ENCODE assay signal across 14 mouse cellular contexts in the genomic region with DNA sequence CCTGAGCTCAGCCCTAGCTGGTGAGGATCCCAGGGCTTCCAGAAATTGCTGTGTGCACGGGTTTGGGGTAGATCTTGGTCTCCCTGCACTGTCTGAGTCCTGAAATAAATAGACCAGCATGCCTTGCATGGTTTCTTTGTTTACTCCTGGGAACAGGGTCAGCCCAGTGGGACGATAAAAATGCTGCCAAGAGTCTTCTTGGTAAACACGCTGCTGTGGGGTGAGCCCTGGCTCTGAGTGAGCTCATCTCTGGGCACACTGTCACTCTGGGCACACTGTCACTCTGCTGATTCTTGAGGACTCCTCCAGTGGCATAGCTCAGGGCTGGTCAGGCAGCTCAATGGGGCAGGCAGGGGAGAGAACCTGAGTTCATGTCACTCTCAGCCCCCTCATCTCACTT. TPM values are rescaled to one million over a fixed set of nuclear protein-coding genes. Genes with fewer than 3 reads are reported as not detected.
DNase-seq lines count a peak whose midpoint lies in the region; ATAC-seq and TF ChIP-seq lines count a peak whose summit lies in the region.
"Had no signal": no experiment of that assay in that cellular context is flagged by ENCODE, and none has a peak within 500 bp of the region (broad histone marks: within the 10 kb centered on the region; RNA-seq: fewer than 3 reads in every experiment).

No protein-coding gene starts in this region.

- intact Hi-C loops in left cerebral cortex, adult 2 months (cut with DNase I) = loop anchor here (5.0 kb wide), 1 partner anchor 259 kb away; no protein-coding TSS in a partner anchor

- H3K4me3 ChIP-seq in left cerebral cortex, adult 2 months = no peak overlapping the region
- H3K4me3 ChIP-seq: forebrain, embryonic 12.5 days; liver, embryonic 13.5 days; megakaryocyte, embryonic 14.5 days had no signal

- peak overlapping the region; percentile 65 for H3K27ac ChIP-seq in left cerebral cortex, adult 2 months
- H3K27ac ChIP-seq: forebrain, embryonic 12.5 days; kidney, postnatal 0 days; liver, embryonic 13.5 days had no signal

- TF ChIP-seq CTCF in left cerebral cortex, adult 2 months (IDR thresholded peaks at IDR 0.05) = no peak

- ATAC-seq in inflammation-experienced regulatory T-cells, adult 6 months = no peak

- peak; percentile 52 for DNase-seq in gastrocnemius, postnatal 25 days
- DNase-seq in gastrocnemius, postnatal 4 days (ENCODE audit: low spot score in 2 of 2) = no peak
- no peak for DNase-seq in left cerebral cortex, adult 2 months (ENCODE audit: extremely low spot score in 1 of 2, low spot score in 2 of 2)
- DNase-seq in left cerebral cortex, adult 8-10 months (ENCODE audit: low spot score in 2 of 2) = no peak
- DNase-seq in brain, adult 2 months (ENCODE audit: low read depth, low spot score) = peak; percentile 79
- DNase-seq in cerebellum, postnatal 14 days = peak; percentile 22 to 30
- no peak for DNase-seq in urinary bladder, adult 18-20 months (ENCODE audit: low spot score in 2 of 2)
- DNase-seq: liver, embryonic 13.5 days; right cerebral cortex, adult 18-20 months; thymus, adult 2 months had no signal

RNA-seq across cellular contexts. Expression of gene Afap1, which starts 36.9 kb away (rescaled TPM):
- total RNA-seq in gastrocnemius, postnatal 25 days (2021) = 1 to 10 TPM; 7.8 to 8.1 TPM
- total RNA-seq in gastrocnemius, postnatal 4 days (2021) = 10 to 100 TPM; 44.5 to 48.0 TPM
- 10 to 100 TPM; 28.8 to 31.5 TPM for total RNA-seq in left cerebral cortex, adult 2 months (2021)
- total RNA-seq in left cerebral cortex, adult 8-10 months (2022) = 10 to 100 TPM; 26.8 to 30.0 (median 29.3) TPM
- polyA plus RNA-seq in inflammation-experienced regulatory T-cells, adult 6 months (2017; shearing (Covaris generic)) = 1 to 10 TPM; 1.4 to 8.0 (median 7.3) TPM

Comparison
In these comparisons a context has a peak if more than half of its experiments do, and no peak if none do; other contexts are left out.
1. DNase-seq: peak in gastrocnemius, postnatal 25 days (single experiment), brain, adult 2 months (single experiment) and cerebellum, postnatal 14 days (2 of 2); none in gastrocnemius, postnatal 4 days (0 of 2), left cerebral cortex, adult 2 months (0 of 2), left cerebral cortex, adult 8-10 months (0 of 2) and urinary bladder, adult 18-20 months (0 of 2).